Mouse (Mus musculus): ENCODE results near the gene Slc16a6. TPM values are rescaled to one million over a fixed set of nuclear protein-coding genes. Genes with fewer than 3 reads are reported as not detected.
A peak's percentile ranks its signal among the peaks of the same experiment; 100 is the strongest.

Slc16a6 gene
- polyA plus RNA-seq, 1 experiment from 2014 or later: 3.7 TPM

DNA sequence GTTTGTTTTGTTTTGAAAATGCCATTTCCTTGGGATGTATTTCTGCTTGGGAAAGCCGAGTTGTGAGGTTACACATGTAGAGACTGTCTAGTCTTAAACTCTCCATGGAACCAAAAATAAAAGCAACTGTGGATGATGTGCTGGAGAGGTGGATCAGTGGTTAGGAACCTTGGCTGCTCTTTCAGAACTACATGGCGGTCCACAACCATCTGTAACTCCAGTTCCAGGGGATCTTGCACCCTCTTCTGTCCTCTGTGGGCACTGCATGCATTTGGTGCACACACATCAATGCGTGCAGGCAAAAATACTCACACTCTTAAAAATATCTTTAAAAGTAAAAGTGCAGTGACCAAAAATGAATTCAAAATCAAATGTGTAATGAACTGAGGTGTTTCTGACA, 32.3 kb downstream of the Slc16a6 start:
- H3K4me1 ChIP-seq: no peaks in the 10 kb centered on the region; the same call in 1 of the 2 replicates
- no peak overlapping the region for H3K27ac ChIP-seq
- WGBS: 58% methylated on average over 3 of the region's 3 CpGs
- H3K9ac ChIP-seq: no peak overlapping the region
- H3K27me3 ChIP-seq: peaks cover 5% of the 10 kb centered on the region
- H3K4me2 ChIP-seq (replicated peaks): no peak overlapping the region
- H3K9me3 ChIP-seq: no peaks in the 10 kb centered on the region
- no peak for ATAC-seq (ENCODE audit: insufficient number of reproducible peaks, insufficient read depth, low FRiP score, low TSS enrichment)
- H3K4me3 ChIP-seq: no peak overlapping the region
- H3K36me3 ChIP-seq: peaks cover 14% of the 10 kb centered on the region

- Histone ChIP-seq H3K4me1 (no peaks in the 10 kb centered on the region; the same call in 1 of the 2 replicates), H3K36me3 (peaks cover 14% of the 10 kb centered on the region), H3K4me2 (replicated peaks) (peak overlapping the region; percentile 78), H3K9me3 (no peaks in the 10 kb centered on the region), H3K27ac (no peak overlapping the region), H3K4me3 (peak overlapping the region; percentile 46), H3K9ac (no peak overlapping the region), H3K27me3 (peaks cover 5% of the 10 kb centered on the region)
- 54% methylated on average over 4 of the region's 4 CpGs for WGBS
- ATAC-seq (ENCODE audit: insufficient number of reproducible peaks, insufficient read depth, low FRiP score, low TSS enrichment): no peak
These were observed 32.8 kb downstream of the Slc16a6 start for GRCm38 (mm10) chr11:109440641-109441040.

DNA sequence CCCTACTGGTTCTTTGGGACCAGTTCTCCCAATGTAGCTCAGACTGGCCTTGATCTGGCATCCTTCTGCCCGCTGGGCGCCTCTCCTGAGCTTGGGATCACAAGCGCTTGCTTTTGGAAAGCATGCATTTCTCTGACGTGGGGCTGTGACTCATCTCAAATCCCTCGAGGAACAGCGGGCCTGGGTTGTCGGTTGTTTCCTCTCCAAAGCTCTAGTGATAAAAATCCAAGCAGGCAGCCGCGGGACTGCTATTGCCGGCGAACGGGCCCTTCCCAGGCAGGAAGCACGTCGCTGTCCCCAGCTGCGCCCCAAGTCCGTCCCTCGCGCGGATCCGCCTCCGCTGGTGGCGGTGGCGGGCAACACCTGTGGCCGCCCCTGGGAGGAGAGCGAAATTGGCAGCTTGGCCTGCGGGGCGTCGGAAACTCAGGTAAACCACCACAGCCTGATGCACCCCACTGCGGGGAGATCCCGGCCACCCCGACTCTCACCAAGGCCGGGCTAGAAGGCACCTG, 33.5 kb downstream of the Slc16a6 start:
- Histone ChIP-seq H3K36me3 (peaks cover 20% of the 10 kb centered on the region), H3K9me3 (no peaks in the 10 kb centered on the region), H3K4me3 (peak overlapping the region; percentile 46), H3K9ac (peak overlapping the region; percentile 51), H3K27me3 (peaks cover 5% of the 10 kb centered on the region), H3K27ac (0 out of 2 replicates have a peak overlapping the region, but pooled peaks have one; percentile 4), H3K4me1 (no peaks in the 10 kb centered on the region; the same call in 1 of the 2 replicates), H3K4me2 (replicated peaks) (peak overlapping the region; percentile 78)
- 2% methylated on average over 32 of the region's 32 CpGs for WGBS
- no peak for ATAC-seq (ENCODE audit: insufficient number of reproducible peaks, insufficient read depth, low FRiP score, low TSS enrichment)

DNA sequence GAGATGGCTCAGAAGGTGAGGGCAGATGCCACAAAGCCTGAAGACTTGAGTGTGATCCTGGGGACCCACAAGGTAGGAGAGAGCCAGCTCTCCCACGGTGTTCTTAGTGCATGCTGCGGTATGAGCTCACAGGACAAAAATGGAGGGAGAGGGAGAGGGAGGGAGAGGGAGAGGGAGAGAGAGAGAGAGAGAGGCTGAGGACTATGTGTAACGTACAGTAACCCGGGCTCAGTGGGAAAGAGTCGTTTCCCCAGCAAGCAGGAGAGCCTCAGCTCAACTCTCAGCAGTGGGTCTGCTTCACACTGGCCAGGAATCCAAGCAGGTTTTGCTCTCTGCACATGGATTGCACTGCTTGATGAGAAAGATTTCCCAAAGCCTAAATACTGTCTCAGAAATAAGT, 34.2 kb downstream of the Slc16a6 start:
- no peak for ATAC-seq (ENCODE audit: insufficient number of reproducible peaks, insufficient read depth, low FRiP score, low TSS enrichment)
- Histone ChIP-seq H3K36me3 (peaks cover 26% of the 10 kb centered on the region), H3K9ac (no peak overlapping the region), H3K9me3 (no peaks in the 10 kb centered on the region), H3K4me2 (replicated peaks) (peak overlapping the region; percentile 78), H3K4me3 (no peak overlapping the region), H3K27me3 (peaks cover 5% of the 10 kb centered on the region), H3K27ac (0 out of 2 replicates have a peak overlapping the region, but pooled peaks have one; percentile 4), H3K4me1 (no peaks in the 10 kb centered on the region; the same call in 1 of the 2 replicates)
- WGBS: 22% methylated on average over 5 of the region's 5 CpGs

GRCm38 (mm10) chr11:109436889-109437288, 36.5 kb downstream of the Slc16a6 start:
- no peaks in the 10 kb centered on the region for H3K9me3 ChIP-seq
- H3K4me1 ChIP-seq: no peaks in the 10 kb centered on the region; the same call in 1 of the 2 replicates
- H3K27me3 ChIP-seq: peaks cover 5% of the 10 kb centered on the region
- H3K9ac ChIP-seq: no peak overlapping the region
- ATAC-seq (ENCODE audit: insufficient number of reproducible peaks, insufficient read depth, low FRiP score, low TSS enrichment): no peak
- H3K4me2 ChIP-seq (replicated peaks): no peak overlapping the region
- H3K4me3 ChIP-seq: no peak overlapping the region
- no peak overlapping the region for H3K27ac ChIP-seq
- 71% methylated on average over 7 of the region's 8 CpGs for WGBS
- peaks cover 33% of the 10 kb centered on the region for H3K36me3 ChIP-seq

- H3K4me3 ChIP-seq: no peak overlapping the region
- ATAC-seq (ENCODE audit: insufficient number of reproducible peaks, insufficient read depth, low FRiP score, low TSS enrichment): no peak
- H3K9me3 ChIP-seq: no peaks in the 10 kb centered on the region
- 93% methylated on average over 16 of the region's 16 CpGs for WGBS
- no peak overlapping the region for H3K9ac ChIP-seq
- peaks cover 5% of the 10 kb centered on the region; the same call in 1 of the 2 replicates for H3K4me1 ChIP-seq
- H3K4me2 ChIP-seq (replicated peaks): no peak overlapping the region
- no peaks in the 10 kb centered on the region for H3K27me3 ChIP-seq
- peaks cover 55% of the 10 kb centered on the region for H3K36me3 ChIP-seq
- H3K27ac ChIP-seq: no peak overlapping the region
These were observed 39.1 kb downstream of the Slc16a6 start for GRCm38 (mm10) chr11:109434233-109434798.

- Histone ChIP-seq H3K27me3 (no peaks in the 10 kb centered on the region), H3K4me3 (no peak overlapping the region), H3K9ac (no peak overlapping the region), H3K27ac (no peak overlapping the region), H3K4me1 (peaks cover 16% of the 10 kb centered on the region), H3K36me3 (peaks cover 32% of the 10 kb centered on the region), H3K9me3 (no peaks in the 10 kb centered on the region), H3K4me2 (replicated peaks) (no peak overlapping the region; the same call in 1 of the 2 replicates)
- WGBS: 95% methylated on average over 5 of the region's 5 CpGs
- ATAC-seq (ENCODE audit: insufficient number of reproducible peaks, insufficient read depth, low FRiP score, low TSS enrichment): no peak
These were observed 46.0 kb downstream of the Slc16a6 start for GRCm38 (mm10) chr11:109427353-109427752.

GRCm38 (mm10) chr11:109426272-109426586, 47.2 kb downstream of the Slc16a6 start:
- WGBS: under 1% methylated on average over 11 of the region's 11 CpGs
- Histone ChIP-seq H3K4me1 (peaks cover 12% of the 10 kb centered on the region), H3K36me3 (peaks cover 28% of the 10 kb centered on the region), H3K4me2 (replicated peaks) (peak overlapping the region; percentile 61), H3K9ac (peak overlapping the region; percentile 61), H3K9me3 (no peaks in the 10 kb centered on the region), H3K27ac (peak overlapping the region; percentile 77), H3K27me3 (no peaks in the 10 kb centered on the region), H3K4me3 (peak overlapping the region; percentile 48)
- no peak for ATAC-seq (ENCODE audit: insufficient number of reproducible peaks, insufficient read depth, low FRiP score, low TSS enrichment)

DNA sequence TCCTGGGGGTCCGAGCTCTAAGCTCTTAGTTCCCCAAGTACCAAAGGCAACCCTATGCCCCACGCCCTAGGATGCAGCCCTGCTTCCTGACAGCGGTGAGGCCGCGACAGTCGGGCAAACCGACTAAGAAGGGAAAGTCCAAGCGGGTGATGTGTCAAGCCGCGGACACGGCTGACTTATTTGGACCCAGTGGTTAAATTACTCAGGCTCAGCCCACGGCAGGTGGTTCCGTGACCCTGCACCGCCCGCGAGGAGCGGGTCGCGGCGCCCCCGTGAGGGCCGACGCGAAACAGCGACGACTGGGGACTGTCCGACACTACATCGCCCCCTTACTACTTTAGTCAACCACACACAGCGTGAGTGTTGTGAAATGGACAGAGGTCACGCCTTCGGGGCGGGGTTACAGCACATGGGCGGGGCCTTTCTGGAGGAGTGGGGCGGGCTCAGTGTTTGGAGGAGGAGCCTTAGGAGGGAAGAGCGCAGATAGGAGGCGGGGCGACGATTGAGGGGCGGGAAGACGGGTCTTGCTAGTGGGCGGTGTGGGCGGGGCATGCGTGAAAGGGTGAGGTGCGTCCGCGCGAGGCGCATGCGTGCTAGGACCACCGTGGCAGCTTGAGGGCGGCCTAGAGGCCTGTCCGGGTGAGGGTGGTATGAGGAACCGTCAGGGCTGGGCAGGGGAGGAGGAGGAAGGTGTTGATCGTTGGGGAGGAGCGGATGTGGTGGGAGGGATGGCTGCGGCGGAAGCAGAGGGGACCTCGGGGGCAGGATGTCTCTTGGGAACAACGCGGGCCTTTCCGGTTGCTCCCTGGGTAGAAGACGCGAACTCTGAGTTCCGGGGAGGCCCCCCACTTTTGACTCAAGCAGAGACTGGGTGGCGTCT, 47.8 kb downstream of the Slc16a6 start, which contains the start of gene Amz2:
Gene Amz2, plus strand, starts transcription at position 555 of the 880 bp plus-strand sequence.
- ATAC-seq (ENCODE audit: insufficient number of reproducible peaks, insufficient read depth, low FRiP score, low TSS enrichment): peak; percentile 96
- WGBS: under 1% methylated on average over 65 of the region's 65 CpGs
- Histone ChIP-seq H3K9me3 (no peaks in the 10 kb centered on the region), H3K9ac (peak within 1 kb of the TSS; percentile 61), H3K4me3 (peak within 1 kb of the TSS; percentile 48), H3K27me3 (no peaks in the 10 kb centered on the region), H3K36me3 (peaks cover 23% of the 10 kb centered on the region), H3K4me2 (replicated peaks) (peak within 1 kb of the TSS; percentile 61), H3K4me1 (peaks cover 11% of the 10 kb centered on the region), H3K27ac (peak within 1 kb of the TSS; percentile 77)

DNA sequence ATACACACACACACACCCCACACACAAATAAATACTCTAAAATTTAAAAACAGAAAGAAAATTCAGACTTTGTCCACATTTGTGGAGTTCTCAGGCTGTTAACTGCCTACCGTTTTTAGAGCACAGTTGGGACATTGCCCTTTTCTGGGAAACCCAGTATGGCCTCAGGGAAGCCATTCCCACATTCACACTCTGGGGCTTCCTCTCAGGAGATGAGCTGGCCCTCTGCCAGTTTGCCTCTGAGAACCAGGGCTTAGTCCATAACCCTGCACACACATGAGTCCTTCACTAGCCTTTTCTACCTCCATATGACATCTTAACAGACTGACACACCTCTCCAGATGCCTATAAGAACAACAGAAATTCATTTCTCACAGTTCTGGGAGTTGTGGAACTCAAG, 50.1 kb downstream of the Slc16a6 start:
- H3K27ac ChIP-seq: no peak overlapping the region
- WGBS: 75% methylated on average over 1 of the region's 1 CpGs
- 0 out of 2 replicates have a peak, but pooled peaks cover 3% of the 10 kb centered on the region for H3K27me3 ChIP-seq
- no peak overlapping the region for H3K9ac ChIP-seq
- H3K36me3 ChIP-seq: peaks cover under 1% of the 10 kb centered on the region; the same call in 1 of the 2 replicates
- H3K4me1 ChIP-seq: peaks cover 11% of the 10 kb centered on the region
- H3K4me2 ChIP-seq (replicated peaks): no peak overlapping the region
- H3K9me3 ChIP-seq: no peaks in the 10 kb centered on the region
- no peak overlapping the region for H3K4me3 ChIP-seq
- no peak for ATAC-seq (ENCODE audit: insufficient number of reproducible peaks, insufficient read depth, low FRiP score, low TSS enrichment)

DNA sequence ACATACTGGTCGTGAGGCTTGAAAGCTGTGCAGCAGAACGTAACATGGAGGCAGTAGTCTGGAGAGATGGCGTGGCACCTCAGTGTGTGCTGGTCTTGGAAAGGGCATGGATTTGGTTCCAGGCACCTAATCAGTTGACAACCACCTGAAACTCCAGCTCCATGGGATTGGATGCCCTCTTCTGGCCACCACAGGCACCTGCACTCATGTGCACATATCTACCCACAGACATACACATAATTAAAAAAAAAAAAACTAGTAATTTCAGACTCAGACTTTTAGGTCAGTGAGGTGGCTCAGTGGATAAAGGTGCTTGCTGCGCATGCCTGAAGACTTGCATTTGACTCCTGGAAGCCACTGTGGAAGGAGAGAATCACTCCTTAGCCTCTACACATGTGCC, 51.1 kb downstream of the Slc16a6 start:
- 97% methylated on average over 4 of the region's 4 CpGs for WGBS

More for the DNA sequence above, 51.1 kb downstream of the Slc16a6 start:
- Histone ChIP-seq H3K27ac (no peak overlapping the region), H3K9ac (no peak overlapping the region), H3K36me3 (no peaks in the 10 kb centered on the region), H3K4me1 (peaks cover 10% of the 10 kb centered on the region), H3K4me2 (replicated peaks) (no peak overlapping the region), H3K9me3 (no peaks in the 10 kb centered on the region), H3K27me3 (0 out of 2 replicates have a peak, but pooled peaks cover 3% of the 10 kb centered on the region), H3K4me3 (no peak overlapping the region)
- no peak for ATAC-seq (ENCODE audit: insufficient number of reproducible peaks, insufficient read depth, low FRiP score, low TSS enrichment)

Measured in embryonic facial prominence, embryonic 12.5 days (tissue).